Mouse (Mus musculus) left cerebral cortex, postnatal 14 days (tissue): ENCODE data around the gene Samd13. TPM values are rescaled to one million over a fixed set of nuclear protein-coding genes. Genes with fewer than 3 reads are reported as not detected.
A peak's percentile ranks its signal among the peaks of the same experiment; 100 is the strongest.

ENCODE experiments used
- DNase-seq, 2 experiments: peaks; one replicate each; pipeline ENCODE4 v3.0.0; 2021 to 2022; ENCODE audit warnings: low spot score in 2 of 2, mixed read lengths in 1 of 2
- intact Hi-C: fragments of 180-260 bp; cut with DNase I; formaldehyde crosslinking; loops from one replicate; pipeline ENCODE4 v1.15.1; 2025
- total RNA-seq, 2 experiments: library from RNA; stranded (reverse); gene quantifications; 2 replicates each; pipeline ENCODE4 v1.2.3; 2021

Gene Samd13
- total RNA-seq, 2 experiments from 2014 or later: not detected

DNA sequence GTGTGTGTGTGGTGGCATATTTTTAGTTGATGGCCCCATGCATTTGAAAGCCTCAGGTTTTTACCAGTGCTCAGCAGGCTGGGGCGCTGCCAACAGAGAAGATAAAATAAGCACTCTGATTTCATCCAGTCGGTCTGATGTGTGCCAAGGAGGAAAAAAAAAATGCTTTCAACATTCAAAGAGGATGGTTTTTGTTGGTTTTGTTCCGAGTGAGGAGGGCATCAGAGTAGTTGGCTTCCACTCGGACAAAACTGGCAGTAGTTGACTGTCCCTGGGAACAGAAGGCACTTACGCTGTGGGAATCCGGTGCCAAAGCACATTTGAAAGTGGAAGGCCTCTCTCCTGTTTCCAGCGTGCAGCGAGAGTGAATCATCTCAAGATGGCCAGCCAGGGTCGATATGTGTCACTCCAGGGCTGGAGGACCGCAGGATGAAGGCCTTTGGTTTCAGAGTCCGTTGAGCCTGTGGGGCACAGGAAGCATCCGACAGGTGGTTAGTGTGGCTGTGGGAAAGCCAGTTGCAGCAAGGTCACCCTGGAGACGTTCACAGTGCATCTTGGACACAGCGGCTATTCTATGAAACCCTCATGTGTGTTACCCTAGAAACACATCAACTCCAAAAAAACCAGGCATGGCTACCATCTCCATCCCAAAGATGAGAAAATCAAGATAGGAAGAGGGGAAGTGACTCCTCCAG, 64.7 kb downstream of the Samd13 start:
- DNase-seq: peak; percentile 87 to 96
- intact Hi-C loops: no loop called here

DNA sequence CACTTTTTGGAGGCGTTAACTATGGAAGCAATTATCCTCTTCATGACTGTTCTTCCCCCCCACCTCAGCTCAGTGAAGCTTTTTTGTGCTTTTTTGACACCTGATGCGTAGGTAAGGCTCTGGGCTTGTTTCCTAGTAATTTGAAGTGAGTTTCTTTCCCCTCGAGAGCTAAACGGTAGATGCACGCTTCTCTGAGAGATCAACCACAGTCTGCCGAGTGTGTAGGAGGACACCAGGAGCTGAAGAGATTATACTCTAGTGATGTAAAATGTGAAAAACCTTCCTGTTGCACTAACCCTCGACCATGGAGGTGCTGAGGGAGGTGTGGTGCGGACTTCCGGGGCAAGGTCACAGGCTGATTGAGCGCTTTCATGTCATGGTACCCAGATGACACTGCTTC, 65.3 kb downstream of the Samd13 start:
- peak; percentile 46 to 75 for DNase-seq
- intact Hi-C loops: no loop called here

DNA sequence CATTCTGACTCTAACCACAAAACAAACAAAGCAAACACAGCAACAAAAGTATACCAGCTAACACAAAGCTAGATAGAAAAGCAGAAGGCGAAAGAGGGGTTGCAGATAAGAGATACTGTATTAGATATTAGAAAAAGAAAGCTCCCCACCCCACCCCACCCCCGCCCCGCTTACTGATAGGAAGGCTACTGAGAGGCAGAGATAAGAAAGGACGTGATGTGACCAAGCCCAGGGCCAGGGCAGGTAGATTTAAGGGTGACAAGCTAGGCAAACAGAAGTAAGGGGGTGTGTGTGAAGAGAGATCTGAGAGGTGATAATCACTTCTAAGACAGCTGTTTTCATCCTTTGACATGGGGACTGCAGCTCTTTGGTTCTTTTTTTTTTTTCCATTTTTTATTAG, 67.0 kb downstream of the Samd13 start:
- intact Hi-C loops: no loop called here

DNA sequence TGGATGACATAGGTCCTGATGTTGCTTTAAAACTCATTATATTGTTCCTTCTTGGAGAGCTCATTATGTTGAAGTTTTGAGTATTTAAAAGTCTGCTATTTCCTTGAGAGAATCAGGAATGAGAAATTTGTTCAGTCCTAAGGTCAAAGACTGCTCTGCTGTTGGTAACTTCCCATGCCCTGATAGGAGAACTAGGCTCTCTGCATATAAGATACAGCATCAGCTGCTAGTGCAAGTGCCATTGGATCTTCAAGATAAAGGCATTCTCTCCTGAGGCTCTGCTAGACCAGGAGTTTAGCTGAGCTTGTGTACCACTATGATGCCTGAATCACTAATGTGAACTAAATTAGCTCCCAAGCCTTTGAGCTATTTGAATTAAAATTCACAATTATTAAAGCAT, 67.4 kb downstream of the Samd13 start:
- DNase-seq: no peak
- intact Hi-C loops: no loop called here

More for the DNA sequence above, 67.0 kb downstream of the Samd13 start:
- DNase-seq: no peak

DNA sequence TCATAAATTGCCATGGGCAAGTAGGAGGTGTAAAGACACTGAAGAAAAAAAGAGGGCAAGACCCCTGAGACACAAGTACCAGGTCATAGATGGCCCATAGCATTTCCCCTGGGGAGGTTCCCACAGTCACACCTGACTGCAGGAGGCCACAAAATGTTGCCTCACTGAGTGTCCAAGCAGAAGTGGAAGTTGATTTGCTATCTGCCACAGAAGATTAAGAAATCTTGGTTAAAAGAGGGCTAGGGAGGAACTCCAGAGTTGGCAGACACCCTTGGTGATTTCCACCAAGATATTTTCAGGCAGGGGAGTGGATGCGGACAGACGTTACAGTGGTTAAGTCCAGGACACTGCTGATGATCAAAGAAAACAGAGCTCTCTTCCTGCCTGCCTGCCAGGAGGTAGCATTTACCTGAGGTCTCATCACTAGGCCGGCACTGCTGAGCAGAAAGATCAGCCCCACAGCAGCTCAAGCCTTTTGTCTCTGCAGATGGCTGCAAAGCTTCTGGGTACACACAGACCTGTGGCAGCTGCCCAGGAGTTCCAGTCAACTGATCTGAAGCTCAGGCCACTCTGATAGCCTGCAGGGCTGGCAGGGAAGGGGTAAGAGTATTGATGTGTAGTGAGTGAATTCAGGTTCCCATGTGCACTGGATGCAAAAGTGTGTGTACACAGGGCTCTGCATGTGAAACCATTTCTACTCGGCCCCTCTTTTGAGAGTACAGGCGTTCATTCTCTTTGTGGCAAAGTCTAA, 68.7 kb downstream of the Samd13 start:
- intact Hi-C loops: no loop called here
- no peak for DNase-seq

DNA sequence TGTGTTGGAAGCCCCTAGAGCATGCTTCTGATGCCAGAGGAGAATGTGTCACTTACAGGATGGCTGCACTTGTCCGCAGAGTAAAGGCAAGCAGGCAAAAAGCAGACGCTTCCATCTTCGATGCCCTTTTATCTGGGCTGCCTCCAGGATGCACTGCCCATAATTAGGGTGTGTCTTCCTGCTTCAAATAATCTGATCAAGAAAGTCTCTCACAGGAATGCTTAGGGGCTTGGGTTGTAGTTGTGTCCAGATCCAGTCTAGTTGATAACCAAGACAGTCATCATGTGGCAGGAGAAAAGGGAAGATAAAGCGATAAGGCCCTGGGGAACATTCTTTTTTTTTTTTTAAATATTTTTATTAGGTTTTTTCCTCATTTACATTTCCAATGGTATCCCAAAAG, 69.9 kb downstream of the Samd13 start, which contains the start of gene Dnase2b:
Dnase2b (minus strand) TSS at position 101 of the 400 bp plus-strand sequence.
- no peak for DNase-seq
- intact Hi-C loops: no loop called here

DNA sequence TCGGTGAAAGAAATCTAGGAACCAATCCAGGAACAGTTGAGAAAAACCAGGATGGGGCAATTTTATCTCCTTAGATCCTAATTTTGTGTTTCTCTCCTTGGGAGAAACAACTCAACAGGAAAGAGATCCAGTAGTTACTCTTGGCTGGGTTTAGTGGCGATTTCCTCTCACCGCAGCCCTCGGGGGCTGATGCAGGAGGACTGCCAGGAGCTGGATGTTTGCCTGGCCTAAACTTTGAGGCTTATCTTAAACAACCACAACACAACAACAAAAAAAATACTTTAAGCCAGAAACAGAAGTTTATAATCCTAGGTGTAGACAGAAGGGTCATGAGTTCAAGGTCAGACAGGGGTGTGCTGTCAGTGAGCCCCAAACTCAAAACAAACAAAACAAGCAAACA, 73.6 kb downstream of the Samd13 start:
- intact Hi-C loops: no loop called here
- no peak for DNase-seq

DNA sequence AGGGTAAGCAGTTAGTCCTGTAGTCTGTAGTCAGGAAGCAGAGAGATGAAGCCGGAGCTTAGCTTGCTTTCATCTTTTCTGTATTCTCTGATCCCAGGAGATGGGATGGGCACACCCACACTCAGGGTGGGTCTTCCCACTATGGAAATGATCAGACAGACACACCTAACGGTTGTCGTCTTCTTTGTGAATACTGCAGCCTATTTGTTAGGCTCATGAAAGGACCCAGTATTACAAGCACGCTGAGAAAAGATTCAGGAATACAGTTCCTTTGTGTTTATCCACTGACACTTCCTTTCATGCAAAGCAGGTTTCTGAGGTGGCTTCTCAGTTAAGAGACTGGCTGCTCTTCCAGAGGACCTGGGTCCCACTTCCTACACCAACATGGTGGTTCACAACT, 74.1 kb downstream of the Samd13 start:
- no peak for DNase-seq
- intact Hi-C loops: no loop called here

DNA sequence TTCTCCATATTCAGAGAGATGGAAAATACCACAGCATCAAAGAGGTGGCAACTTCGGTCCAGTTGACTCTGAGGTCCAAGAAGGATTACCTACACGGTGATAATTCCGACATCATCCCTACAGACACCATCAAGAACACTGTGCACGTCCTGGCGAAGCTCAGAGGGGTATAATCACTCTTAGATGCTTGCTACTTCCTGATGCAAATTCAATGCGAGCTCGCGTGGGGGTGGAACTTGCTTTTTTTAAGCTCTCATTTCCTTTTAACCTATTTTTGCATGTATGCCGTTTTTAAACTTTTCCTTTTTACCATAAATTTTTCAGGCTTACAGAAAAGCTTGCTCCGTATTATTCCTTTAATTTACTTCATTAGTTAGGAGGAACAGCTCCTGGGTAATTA, 75.1 kb downstream of the Samd13 start:
- intact Hi-C loops: no loop called here
- peak; percentile 33 to 64 for DNase-seq

DNA sequence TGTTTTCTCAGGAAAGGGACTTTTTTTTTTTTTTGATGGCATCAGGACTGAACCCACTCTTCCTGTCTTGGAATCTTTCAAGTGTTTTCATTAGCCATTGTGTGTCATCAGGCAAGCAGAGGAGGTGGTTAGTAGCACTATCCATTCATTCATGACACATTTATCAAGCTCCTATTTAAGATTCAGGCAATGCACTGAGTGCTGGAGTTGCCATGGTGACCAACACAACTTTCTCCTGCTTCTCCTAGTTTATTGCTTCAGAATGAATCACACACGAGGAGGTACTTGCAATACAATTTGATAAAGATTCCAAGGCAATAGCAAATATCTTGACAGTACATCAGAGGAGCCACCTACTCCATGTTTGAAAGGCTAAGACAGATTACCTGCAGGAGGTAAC, 78.0 kb downstream of the Samd13 start:
- peak; percentile 73 to 86 for DNase-seq
- intact Hi-C loops: no loop called here

DNA sequence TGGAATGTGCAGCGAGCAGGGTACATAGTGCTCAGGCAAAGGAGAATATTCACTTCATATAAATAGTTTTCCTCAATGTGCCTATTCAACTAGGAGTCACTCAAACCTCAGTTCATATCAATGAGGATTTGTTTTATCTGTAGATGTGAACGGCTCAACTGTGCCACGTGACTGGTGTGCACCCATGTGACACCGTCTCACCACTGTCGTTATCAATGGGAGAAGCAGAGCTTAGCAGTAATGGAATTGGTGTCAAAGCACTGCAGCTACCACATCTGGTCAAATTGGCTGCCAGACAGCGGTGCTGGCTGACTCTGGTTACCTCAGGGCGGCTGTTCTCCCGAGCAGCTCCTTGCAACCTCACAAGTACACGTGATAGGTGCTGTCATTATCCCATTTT, 80.7 kb downstream of the Samd13 start:
- DNase-seq: no peak
- intact Hi-C loops: no loop called here

DNA sequence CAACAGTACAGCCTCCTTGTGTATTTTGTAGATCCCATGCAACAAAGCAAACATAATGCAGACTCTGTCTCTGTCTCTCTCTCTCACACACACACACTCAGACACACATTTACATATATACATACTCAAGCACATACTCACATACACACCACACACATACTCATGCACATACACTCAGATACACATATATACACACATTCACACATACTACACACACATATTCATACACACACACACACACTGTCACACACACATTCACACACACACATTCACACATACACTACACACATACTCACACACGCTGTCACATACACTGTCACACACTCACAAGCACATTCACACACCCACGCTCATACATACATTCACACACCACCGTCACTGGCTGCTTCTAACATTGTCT, 82.9 kb downstream of the Samd13 start:
- intact Hi-C loops: no loop called here
- DNase-seq: no peak

DNA sequence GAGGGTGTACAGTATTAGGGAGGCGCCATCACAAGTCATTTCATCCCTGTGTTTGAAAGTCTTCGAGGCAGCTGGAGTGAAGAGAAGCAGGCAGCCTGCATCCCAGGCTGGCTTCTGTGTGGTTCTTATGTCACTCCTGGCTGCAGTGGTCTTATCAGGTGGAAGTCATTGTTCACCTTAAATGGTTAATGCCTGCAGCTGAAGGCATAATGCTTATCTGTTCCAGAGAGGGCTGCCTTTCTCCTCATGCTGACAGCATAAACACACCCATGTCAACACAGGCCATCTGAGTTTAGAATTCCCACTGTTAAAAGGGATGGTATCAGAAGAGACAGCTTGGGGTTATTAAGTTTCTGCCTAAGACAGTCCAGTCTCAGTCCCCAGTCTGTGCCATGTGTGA, 84.2 kb downstream of the Samd13 start:
- intact Hi-C loops: no loop called here
- no peak for DNase-seq

DNA sequence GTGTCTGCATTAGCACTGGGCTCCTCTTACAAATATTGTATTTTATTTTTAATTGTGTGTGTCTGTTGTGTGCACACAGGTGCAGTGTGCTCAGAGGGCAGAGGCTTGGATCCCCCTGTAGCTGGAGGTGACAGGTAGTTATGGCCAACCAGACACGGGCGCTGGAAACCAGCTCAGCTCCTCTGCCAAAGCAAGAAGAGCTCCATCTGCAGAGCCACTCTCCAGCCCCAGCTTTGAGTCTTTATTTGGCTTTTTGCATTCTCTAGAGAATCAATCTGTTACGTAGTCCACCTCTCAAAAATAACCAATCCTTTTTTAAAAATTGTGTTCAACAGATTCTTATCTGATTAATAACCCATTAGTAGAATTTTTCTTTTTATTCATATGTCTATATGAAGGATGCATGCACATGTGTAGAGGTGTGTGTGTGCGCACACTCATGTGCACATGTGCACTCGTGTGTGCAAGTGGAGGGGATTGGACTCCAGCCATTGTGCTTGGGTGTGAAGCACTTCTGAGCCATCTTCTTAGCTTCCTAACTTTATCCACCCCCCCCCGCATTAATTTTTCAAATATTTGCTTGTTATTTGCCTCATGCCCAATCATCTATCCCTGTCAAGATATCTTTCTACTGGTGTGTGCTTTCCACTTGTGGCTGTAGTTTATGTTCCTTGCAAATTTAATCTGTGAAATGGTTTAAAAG, 86.0 kb downstream of the Samd13 start:
- intact Hi-C loops: no loop called here
- no peak for DNase-seq

DNA sequence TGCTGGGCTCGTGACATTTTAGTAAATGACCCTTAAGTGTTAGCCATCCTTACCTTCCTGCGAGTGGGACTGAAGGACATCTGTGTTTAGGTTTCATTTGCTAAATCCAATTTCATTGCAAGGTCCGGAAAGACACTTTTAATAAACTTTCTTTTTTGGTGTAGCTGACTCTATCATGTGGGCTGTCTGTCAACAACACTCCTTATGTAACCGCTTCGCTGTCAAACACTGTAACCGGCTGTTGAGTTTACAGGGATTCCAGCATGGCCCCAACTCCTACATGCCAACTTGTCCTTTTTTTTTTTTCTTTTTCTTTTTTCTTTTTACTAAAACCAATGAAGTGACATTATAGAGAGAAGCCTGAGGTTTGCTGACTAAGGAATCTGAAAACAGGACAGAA, 87.0 kb downstream of the Samd13 start:
- DNase-seq: peak; percentile 48 to 57
- intact Hi-C loops: no loop called here

DNA sequence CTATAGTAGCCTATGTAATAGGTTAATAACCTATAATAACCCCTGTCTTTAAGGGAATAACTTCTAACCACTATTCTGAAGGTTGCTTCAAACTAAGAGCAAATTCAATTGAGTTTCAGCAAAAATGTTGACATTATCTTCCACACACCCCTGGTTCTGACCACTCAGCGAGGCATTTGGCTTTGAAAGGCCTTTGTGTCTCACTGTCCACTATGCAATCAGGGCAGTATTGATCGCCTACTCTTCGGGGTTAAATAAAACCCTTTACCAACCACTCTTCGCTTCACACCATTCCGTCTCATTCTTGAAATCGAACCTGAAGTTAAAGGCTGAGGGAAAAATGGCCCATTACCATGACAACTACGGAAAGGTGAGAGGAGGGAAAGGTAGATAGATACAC, 88.5 kb downstream of the Samd13 start:
- DNase-seq: no peak
- intact Hi-C loops: no loop called here

DNA sequence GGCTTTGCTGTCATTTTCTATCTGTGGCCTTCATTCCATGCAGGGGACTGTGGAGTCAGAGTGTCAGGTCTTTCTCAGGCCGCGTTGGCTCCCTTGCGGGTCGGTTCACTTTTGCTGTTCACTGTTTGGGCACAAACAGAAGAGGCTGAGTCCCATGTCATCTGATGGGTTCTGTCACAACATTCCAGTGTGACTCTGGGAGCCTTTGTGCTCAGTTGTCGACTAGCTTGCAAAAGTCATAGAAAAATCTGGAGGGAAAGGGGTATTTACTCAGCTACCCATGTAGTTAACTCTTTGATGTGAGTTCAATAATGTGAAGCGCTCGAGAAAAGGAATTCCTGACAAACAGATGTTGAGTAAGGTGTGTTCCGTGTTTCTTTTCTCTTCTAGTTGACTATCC, 89.0 kb downstream of the Samd13 start:
- DNase-seq: no peak
- intact Hi-C loops: no loop called here

DNA sequence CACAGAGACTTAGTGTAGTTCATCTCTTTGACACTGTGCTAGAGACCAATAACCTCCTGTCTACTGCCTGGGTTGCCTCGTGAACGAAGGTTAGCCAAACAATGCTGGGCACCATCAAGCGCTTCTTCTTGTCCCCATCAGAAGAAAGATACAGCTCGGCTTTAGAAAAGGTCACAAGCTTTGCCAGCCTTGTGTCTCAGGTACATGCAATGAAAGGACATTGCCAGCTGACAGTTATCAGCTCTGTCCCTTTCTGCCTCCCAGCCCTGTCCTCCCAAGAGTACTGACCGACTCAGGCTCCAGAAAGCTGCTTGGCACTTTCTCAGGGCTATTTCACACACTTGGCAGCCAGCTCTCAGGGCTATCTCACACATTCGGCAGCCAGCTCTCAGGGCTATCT, 90.0 kb downstream of the Samd13 start:
- DNase-seq: no peak
- intact Hi-C loops: no loop called here
